Mouse (Mus musculus): ENCODE data around the gene Vps8.

DNA sequence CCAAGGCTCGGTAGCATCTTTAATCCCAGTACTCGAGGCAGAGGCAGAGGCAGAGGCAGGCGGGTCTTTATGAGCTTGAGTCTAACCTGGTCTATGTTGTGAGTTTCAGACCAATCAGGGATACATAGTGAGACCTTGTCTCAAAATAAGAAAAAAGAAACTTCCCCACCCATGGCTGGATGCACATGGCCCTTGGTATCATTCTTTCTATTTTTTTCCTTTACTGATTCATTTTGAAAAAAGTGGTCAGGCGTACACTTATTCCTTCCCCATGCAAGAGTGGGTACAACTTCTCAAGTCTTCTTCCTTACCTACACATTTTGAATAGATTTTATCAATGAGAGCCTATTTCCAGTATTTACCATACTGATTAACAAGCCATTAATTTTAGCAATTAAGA lies 187.6 kb downstream of the Vps8 start:
- TF ChIP-seq CTCF (IDR thresholded peaks at IDR 0.05; ENCODE audit: extremely low read depth, insufficient read depth, insufficient read length, insufficient replicate concordance) (no peak), POLR2A (IDR thresholded peaks at IDR 0.05; ENCODE audit: low read depth, low read length) (no peak)

All from spleen, adult 2 months (tissue).